Mouse (Mus musculus) neutrophil, adult 5-6 weeks (primary cell): ENCODE measurements around the gene Slc3a1. TPM values are rescaled to one million over a fixed set of nuclear protein-coding genes. Genes with fewer than 3 reads are reported as not detected.

Experiments
- ATAC-seq: fragments of 151-379, 151-347 bp; 2 replicates; pipeline ENCODE4 v1.8.0; 2017; ENCODE audit warnings: mild to moderate bottlenecking, moderate TSS enrichment; ENCODE audit not compliant: insufficient number of reproducible peaks, poor library complexity, low FRiP score, severe bottlenecking; ENCODE audit errors: extremely low read depth
- total RNA-seq: library from RNA; stranded (forward); fragments of 200-1000 nt; gene quantifications from 2 replicates; pipeline ENCODE4 v1.2.3, GENCODE M21; 2017

The Slc3a1 gene
- total RNA-seq, 1 experiment from 2014 or later: 0.12 TPM

- ATAC-seq: no peak
Measured at GRCm38 (mm10) chr17:85079276-85079675, 51.1 kb downstream of the Slc3a1 start.

GRCm38 (mm10) chr17:85080781-85081180 is 52.6 kb downstream of the Slc3a1 start:
- no peak for ATAC-seq

- no peak for ATAC-seq
Measured at GRCm38 (mm10) chr17:85085335-85085734, 57.2 kb downstream of the Slc3a1 start.

GRCm38 (mm10) chr17:85086501-85086900 is 58.3 kb downstream of the Slc3a1 start:
- ATAC-seq: no peak

- no peak for ATAC-seq
Measured at GRCm38 (mm10) chr17:85087591-85087990, 59.4 kb downstream of the Slc3a1 start.

GRCm38 (mm10) chr17:85088401-85088800 is 60.2 kb downstream of the Slc3a1 start:
- no peak for ATAC-seq

- ATAC-seq: no peak
Measured at GRCm38 (mm10) chr17:85089011-85089410, 60.8 kb downstream of the Slc3a1 start.

- no peak for ATAC-seq
Measured at GRCm38 (mm10) chr17:85089621-85090020, 61.4 kb downstream of the Slc3a1 start.

- peak; percentile 99 for ATAC-seq
Measured at GRCm38 (mm10) chr17:85090120-85091099, 62.2 kb downstream of the Slc3a1 start, which contains the start of the genes Prepl and Camkmt. Gene Prepl (minus strand): TSS chr17:85090241. Gene Camkmt (plus strand): TSS chr17:85090552.

GRCm38 (mm10) chr17:85091762-85092161 is 63.6 kb downstream of the Slc3a1 start:
- no peak for ATAC-seq

GRCm38 (mm10) chr17:85096396-85096795 is 68.2 kb downstream of the Slc3a1 start:
- no peak for ATAC-seq

- no peak for ATAC-seq
Measured at GRCm38 (mm10) chr17:85098677-85099323, 70.6 kb downstream of the Slc3a1 start.

- no peak for ATAC-seq
Measured at GRCm38 (mm10) chr17:85100232-85100631, 72.1 kb downstream of the Slc3a1 start.

GRCm38 (mm10) chr17:85101751-85102150 is 73.6 kb downstream of the Slc3a1 start:
- ATAC-seq: no peak

GRCm38 (mm10) chr17:85103310-85103709 is 75.1 kb downstream of the Slc3a1 start:
- no peak for ATAC-seq

- no peak for ATAC-seq
Measured at GRCm38 (mm10) chr17:85110640-85111039, 82.5 kb downstream of the Slc3a1 start.

GRCm38 (mm10) chr17:85113441-85113840 is 85.3 kb downstream of the Slc3a1 start:
- no peak for ATAC-seq
